Mouse (Mus musculus) B cell, adult 62 days (primary cell): ENCODE measurements around the gene Adam30. TPM values are rescaled to one million over a fixed set of nuclear protein-coding genes. Genes with fewer than 3 reads are reported as not detected.

Source experiments
- total RNA-seq: library from RNA; stranded (reverse); gene quantifications from 4 replicates; pipeline ENCODE4 v1.2.4, GENCODE M21; 2023

Gene Adam30
- 10.0 to 13.2 TPM (median 11.8 TPM) in 4 replicates for total RNA-seq

DNA sequence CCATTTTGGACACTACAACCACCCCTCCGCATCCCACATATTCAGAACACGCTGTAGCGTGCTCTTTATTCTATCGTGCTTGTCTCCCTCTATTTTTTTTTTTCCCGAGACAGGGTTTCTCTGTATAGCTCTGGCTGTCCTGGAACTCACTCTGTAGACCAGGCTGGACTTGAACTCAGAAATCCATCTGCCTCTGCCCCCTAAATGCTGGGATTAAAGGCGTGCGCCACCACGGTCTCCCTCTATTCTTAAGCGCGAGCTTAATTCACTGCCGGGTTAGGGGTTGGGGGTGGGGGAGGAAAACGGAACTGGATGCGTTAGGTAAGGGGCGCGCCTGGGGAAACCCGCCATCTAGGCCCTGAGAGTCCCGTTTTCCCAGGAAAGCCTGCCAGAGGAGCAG is at the start of gene Adam30:
Gene Adam30, plus strand, starts transcription at position 301 of the 400 bp plus-strand sequence.

Other genes starting within 250 kb of the Adam30 start
- 284 to 292 TPM (median 288 TPM) in 4 replicates for gene Notch2, start 147.1 kb upstream of the Adam30 start, total RNA-seq
- not detected in 4 replicates for gene Reg4, start 61.5 kb downstream of the Adam30 start, total RNA-seq
- gene Hmgcs2, start 119.8 kb downstream of the Adam30 start, total RNA-seq = not detected in 4 replicates
- gene Phgdh, start 179.4 kb downstream of the Adam30 start, total RNA-seq = 52.7 to 62.8 TPM (median 55.5 TPM) in 4 replicates
- not detected in 4 replicates for gene Zfp697, start 221.8 kb downstream of the Adam30 start, total RNA-seq